Mouse (Mus musculus): ENCODE data around the gene Polr3f. TPM values are rescaled to one million over a fixed set of nuclear protein-coding genes. Genes with fewer than 3 reads are reported as not detected.

Gene Polr3f
- polyA plus RNA-seq, 1 experiment from 2014 or later, result 20.7 TPM

DNA sequence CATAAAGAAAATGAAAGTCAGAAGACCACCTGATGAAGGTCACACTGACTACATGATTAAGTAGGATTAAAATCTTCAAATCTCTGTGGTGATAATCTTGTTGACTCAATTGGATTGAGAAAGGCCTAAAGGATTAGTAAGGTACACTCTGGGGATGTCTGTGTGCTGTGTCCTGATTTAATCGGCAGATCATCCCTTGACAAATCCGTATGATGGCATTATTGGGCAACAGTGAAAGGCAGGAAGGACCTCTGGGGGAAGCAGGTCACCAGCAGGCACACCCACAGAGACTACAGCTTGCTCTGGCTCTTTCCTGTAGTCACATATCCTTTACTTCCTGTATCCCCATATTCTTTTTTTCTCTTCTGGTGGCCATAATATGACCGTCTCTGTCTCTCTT, 7.7 kb upstream of the Polr3f start:
- Histone ChIP-seq H3K9ac (ENCODE audit: low read depth, low read length) (no peak overlapping the region), H3K9me3 (ENCODE audit: control insufficient read depth, low read length) (no peaks in the 10 kb centered on the region), H3K27ac (replicated peaks; ENCODE audit: low read depth, low read length) (no peak overlapping the region), H3K4me3 (ENCODE audit: low read depth, low read length) (no peak overlapping the region), H3K4me1 (ENCODE audit: control insufficient read depth, insufficient read depth, low read length) (no peaks in the 10 kb centered on the region), H3K36me3 (ENCODE audit: control insufficient read depth, insufficient read depth, low read length) (no peaks in the 10 kb centered on the region), H3K4me2 (ENCODE audit: low read depth, low read length) (no peak overlapping the region), H3K27me3 (replicated peaks; ENCODE audit: control insufficient read depth, insufficient read depth, low read length) (0 out of 2 replicates have a peak, but pooled peaks cover 4% of the 10 kb centered on the region)
- WGBS, result 80% methylated on average over 3 of the region's 3 CpGs
- ATAC-seq (ENCODE audit: low read depth), result no peak
- no peak for DNase-seq (ENCODE audit: low spot score)

DNA sequence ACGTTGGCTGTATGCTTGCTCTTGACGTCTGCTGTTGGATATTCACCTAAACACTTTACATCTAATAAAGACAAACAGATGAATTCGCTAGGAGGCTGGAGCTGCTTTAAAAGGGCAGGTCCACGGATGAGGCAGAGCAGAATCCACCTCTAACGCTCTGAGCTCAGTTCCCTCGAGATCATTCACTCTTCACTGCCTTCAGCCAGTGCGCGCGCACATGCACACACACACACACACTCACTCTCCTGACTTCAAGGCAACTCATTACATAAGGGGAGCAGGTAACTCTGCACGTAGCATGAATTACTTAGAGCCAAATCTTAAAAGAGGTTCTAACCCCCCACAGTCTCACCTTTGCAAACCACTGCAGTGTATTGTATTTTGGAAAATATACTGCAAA, 1.7 kb upstream of the Polr3f start:
- Histone ChIP-seq H3K36me3 (ENCODE audit: control insufficient read depth, insufficient read depth, low read length) (peaks cover 10% of the 10 kb centered on the region; the same call in 1 of the 2 replicates), H3K4me2 (ENCODE audit: low read depth, low read length) (no peak overlapping the region), H3K4me3 (ENCODE audit: low read depth, low read length) (no peak overlapping the region), H3K27me3 (replicated peaks; ENCODE audit: control insufficient read depth, insufficient read depth, low read length) (0 out of 2 replicates have a peak, but pooled peaks cover 11% of the 10 kb centered on the region), H3K4me1 (ENCODE audit: control insufficient read depth, insufficient read depth, low read length) (peaks cover 6% of the 10 kb centered on the region; the same call in 1 of the 2 replicates), H3K9ac (ENCODE audit: low read depth, low read length) (no peak overlapping the region), H3K9me3 (ENCODE audit: control insufficient read depth, low read length) (no peaks in the 10 kb centered on the region), H3K27ac (replicated peaks; ENCODE audit: low read depth, low read length) (no peak overlapping the region)
- ATAC-seq (ENCODE audit: low read depth) (no peak), DNase-seq (ENCODE audit: low spot score) (no peak)
- 47% methylated on average over 10 of the region's 10 CpGs for WGBS

DNA sequence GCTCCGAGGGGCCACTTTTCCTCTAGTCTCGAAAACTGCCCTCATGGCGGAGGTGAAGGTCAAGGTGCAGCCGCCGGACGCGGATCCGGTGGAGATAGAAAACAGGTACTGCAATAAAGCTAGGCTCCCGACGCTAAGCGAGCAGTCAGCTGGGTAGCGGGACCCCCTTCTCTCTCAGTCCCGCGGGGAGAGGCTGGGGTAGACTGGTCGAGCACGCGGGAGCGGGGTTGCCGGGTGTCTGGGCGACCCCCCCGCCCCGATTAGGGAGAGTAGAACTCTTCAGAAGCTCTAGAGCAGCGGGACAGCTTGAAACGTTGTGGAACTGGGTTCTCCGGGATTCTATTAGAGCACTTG, 280 bp downstream of the Polr3f start:
- no peak for DNase-seq (ENCODE audit: low spot score)
- peak overlapping the region; percentile 98 for H3K4me3 ChIP-seq (ENCODE audit: low read depth, low read length)
- H3K4me1 ChIP-seq (ENCODE audit: control insufficient read depth, insufficient read depth, low read length), result peaks cover 6% of the 10 kb centered on the region; the same call in 1 of the 2 replicates
- ATAC-seq (ENCODE audit: low read depth), result peak; percentile 22
- no peaks in the 10 kb centered on the region for H3K9me3 ChIP-seq (ENCODE audit: control insufficient read depth, low read length)
- peak overlapping the region; percentile 95 for H3K9ac ChIP-seq (ENCODE audit: low read depth, low read length)
- 0 out of 2 replicates have a peak, but pooled peaks cover 11% of the 10 kb centered on the region for H3K27me3 ChIP-seq (replicated peaks; ENCODE audit: control insufficient read depth, insufficient read depth, low read length)
- WGBS, result 0% methylated on average over 21 of the region's 25 CpGs
- peaks cover 25% of the 10 kb centered on the region for H3K36me3 ChIP-seq (ENCODE audit: control insufficient read depth, insufficient read depth, low read length)
- H3K27ac ChIP-seq (replicated peaks; ENCODE audit: low read depth, low read length), result peak overlapping the region; percentile 94
- peak overlapping the region; percentile 78 for H3K4me2 ChIP-seq (ENCODE audit: low read depth, low read length)

DNA sequence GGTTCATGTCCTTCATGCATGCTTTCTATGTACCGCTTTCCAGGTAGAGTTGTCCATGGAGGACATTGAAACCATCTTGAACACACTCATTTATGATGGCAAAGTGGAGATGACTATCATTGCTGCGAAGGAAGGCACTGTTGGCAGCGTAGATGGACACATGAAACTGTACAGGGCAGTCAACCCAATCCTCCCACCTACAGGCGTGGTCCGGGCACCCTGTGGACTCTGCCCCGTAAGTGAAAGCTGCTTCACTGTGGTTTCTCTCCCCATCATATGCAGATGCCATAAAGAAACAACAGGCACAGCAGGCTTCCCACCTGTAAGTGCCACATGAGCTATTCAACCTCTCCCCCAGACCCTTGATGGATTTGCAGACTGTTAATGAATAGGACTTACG, 9.6 kb downstream of the Polr3f start:
- peaks cover 95% of the 10 kb centered on the region for H3K36me3 ChIP-seq (ENCODE audit: control insufficient read depth, insufficient read depth, low read length)
- no peak for DNase-seq (ENCODE audit: low spot score)

DNA sequence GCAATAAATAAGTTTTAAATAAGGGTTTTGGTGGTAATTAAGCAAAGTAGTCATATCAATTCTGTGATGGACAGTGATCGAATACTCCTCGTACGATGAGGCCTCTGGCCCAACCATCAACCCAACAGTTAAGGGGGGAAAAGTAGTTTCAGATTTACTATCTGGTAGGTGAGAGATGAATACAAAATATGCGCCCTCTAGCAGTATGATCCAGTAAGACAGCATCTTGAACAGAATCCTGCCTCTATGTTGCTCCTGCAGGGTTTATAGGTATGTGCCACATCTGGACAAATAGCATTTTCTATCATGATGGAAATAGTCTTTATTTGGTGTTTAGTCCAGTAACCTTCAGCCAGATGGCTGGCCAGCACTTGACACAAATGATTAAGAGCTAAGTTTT, 13.7 kb downstream of the Polr3f start:
- Histone ChIP-seq H3K9ac (ENCODE audit: low read depth, low read length) (no peak overlapping the region), H3K4me3 (ENCODE audit: low read depth, low read length) (no peak overlapping the region), H3K4me1 (ENCODE audit: control insufficient read depth, insufficient read depth, low read length) (no peaks in the 10 kb centered on the region), H3K9me3 (ENCODE audit: control insufficient read depth, low read length) (no peaks in the 10 kb centered on the region), H3K4me2 (ENCODE audit: low read depth, low read length) (no peak overlapping the region), H3K27me3 (replicated peaks; ENCODE audit: control insufficient read depth, insufficient read depth, low read length) (no peaks in the 10 kb centered on the region), H3K27ac (replicated peaks; ENCODE audit: low read depth, low read length) (no peak overlapping the region), H3K36me3 (ENCODE audit: control insufficient read depth, insufficient read depth, low read length) (peaks cover 84% of the 10 kb centered on the region)
- DNase-seq (ENCODE audit: low spot score) (no peak), ATAC-seq (ENCODE audit: low read depth) (no peak)
- WGBS, result 82% methylated on average over 4 of the region's 4 CpGs

More for the DNA sequence above, 9.6 kb downstream of the Polr3f start:
- no peak overlapping the region for H3K9ac ChIP-seq (ENCODE audit: low read depth, low read length)
- H3K27me3 ChIP-seq (replicated peaks; ENCODE audit: control insufficient read depth, insufficient read depth, low read length), result no peaks in the 10 kb centered on the region
- ATAC-seq (ENCODE audit: low read depth), result no peak
- H3K4me3 ChIP-seq (ENCODE audit: low read depth, low read length), result no peak overlapping the region
- peaks cover 9% of the 10 kb centered on the region; the same call in 1 of the 2 replicates for H3K9me3 ChIP-seq (ENCODE audit: control insufficient read depth, low read length)
- WGBS, result 93% methylated on average over 7 of the region's 7 CpGs
- H3K4me2 ChIP-seq (ENCODE audit: low read depth, low read length), result no peak overlapping the region
- no peaks in the 10 kb centered on the region for H3K4me1 ChIP-seq (ENCODE audit: control insufficient read depth, insufficient read depth, low read length)
- no peak overlapping the region for H3K27ac ChIP-seq (replicated peaks; ENCODE audit: low read depth, low read length)

DNA sequence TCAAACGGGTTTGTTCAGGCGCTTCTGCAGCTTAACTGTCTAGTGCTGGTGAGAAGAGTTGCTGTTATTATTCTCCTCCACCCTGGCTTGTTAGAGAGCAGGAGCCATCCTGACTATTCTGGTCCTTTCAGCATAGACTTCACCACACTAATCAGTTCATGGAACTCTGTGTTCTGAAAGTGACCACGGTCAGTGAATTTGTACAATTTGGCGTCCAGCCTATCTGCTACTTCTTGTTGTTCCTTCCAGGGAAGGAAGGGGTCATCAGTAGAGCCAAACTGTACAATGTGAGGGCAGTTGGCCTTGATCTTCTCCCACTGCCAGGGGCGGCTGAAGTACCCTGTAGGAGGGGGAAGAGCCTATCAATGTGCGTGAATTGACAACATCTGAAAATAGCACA, 16.2 kb downstream of the Polr3f start:
- no peaks in the 10 kb centered on the region for H3K9me3 ChIP-seq (ENCODE audit: control insufficient read depth, low read length)
- DNase-seq (ENCODE audit: low spot score) (no peak), ATAC-seq (ENCODE audit: low read depth) (no peak)
- peaks cover 77% of the 10 kb centered on the region for H3K36me3 ChIP-seq (ENCODE audit: control insufficient read depth, insufficient read depth, low read length)
- no peak overlapping the region for H3K27ac ChIP-seq (replicated peaks; ENCODE audit: low read depth, low read length)
- 0 out of 2 replicates have a peak, but pooled peaks cover 3% of the 10 kb centered on the region for H3K4me1 ChIP-seq (ENCODE audit: control insufficient read depth, insufficient read depth, low read length)
- WGBS, result 92% methylated on average over 6 of the region's 6 CpGs
- no peak overlapping the region for H3K4me2 ChIP-seq (ENCODE audit: low read depth, low read length)
- H3K4me3 ChIP-seq (ENCODE audit: low read depth, low read length), result no peak overlapping the region
- no peak overlapping the region for H3K9ac ChIP-seq (ENCODE audit: low read depth, low read length)
- no peaks in the 10 kb centered on the region for H3K27me3 ChIP-seq (replicated peaks; ENCODE audit: control insufficient read depth, insufficient read depth, low read length)

DNA sequence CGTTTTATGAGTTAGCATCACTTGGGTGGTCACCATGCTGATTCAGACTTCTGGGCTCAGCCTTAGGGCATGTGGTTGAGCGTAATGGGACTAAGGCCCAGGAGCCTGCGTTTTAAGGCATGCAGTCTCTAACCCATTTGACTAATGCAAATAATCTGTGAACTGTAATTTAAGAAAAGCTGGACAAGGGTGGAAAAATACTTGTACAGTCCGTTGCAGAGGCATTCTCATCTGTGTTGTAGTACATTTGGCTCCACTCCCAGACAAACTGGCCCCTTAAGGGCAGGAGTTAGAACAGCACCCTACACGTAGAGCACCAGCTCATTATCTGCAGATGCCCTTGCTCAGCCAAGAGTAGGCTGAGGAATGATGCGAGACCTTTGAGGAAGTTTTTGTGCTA, 17.1 kb downstream of the Polr3f start:
- Histone ChIP-seq H3K27me3 (replicated peaks; ENCODE audit: control insufficient read depth, insufficient read depth, low read length) (no peaks in the 10 kb centered on the region), H3K36me3 (ENCODE audit: control insufficient read depth, insufficient read depth, low read length) (peaks cover 67% of the 10 kb centered on the region), H3K4me3 (ENCODE audit: low read depth, low read length) (no peak overlapping the region), H3K9me3 (ENCODE audit: control insufficient read depth, low read length) (no peaks in the 10 kb centered on the region), H3K4me1 (ENCODE audit: control insufficient read depth, insufficient read depth, low read length) (0 out of 2 replicates have a peak, but pooled peaks cover 3% of the 10 kb centered on the region), H3K27ac (replicated peaks; ENCODE audit: low read depth, low read length) (no peak overlapping the region), H3K9ac (ENCODE audit: low read depth, low read length) (no peak overlapping the region), H3K4me2 (ENCODE audit: low read depth, low read length) (no peak overlapping the region)
- DNase-seq (ENCODE audit: low spot score) (peak; percentile 34), ATAC-seq (ENCODE audit: low read depth) (no peak)
- 77% methylated on average over 6 of the region's 6 CpGs for WGBS

DNA sequence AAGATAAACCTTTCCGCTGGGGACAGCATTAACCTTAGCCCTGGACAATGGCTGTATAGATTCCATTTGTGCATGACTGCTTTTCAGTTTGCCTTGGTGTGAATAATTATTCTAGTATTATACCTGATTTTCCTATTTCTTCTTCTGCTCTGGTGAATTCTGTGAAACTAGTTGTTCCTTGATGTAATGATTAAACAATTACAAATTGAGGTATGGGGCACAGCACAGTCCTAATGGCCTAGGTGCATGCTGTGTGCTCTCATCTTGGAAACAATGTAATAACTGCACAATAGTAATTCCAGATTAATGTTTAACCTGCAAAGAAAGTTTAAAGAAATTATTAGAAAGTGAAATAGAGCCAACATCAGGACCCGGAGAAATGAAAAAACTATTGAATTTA, 17.5 kb downstream of the Polr3f start:
- 93% methylated on average over 2 of the region's 2 CpGs for WGBS
- ATAC-seq (ENCODE audit: low read depth) (no peak), DNase-seq (ENCODE audit: low spot score) (no peak)
- Histone ChIP-seq H3K4me2 (ENCODE audit: low read depth, low read length) (no peak overlapping the region), H3K27me3 (replicated peaks; ENCODE audit: control insufficient read depth, insufficient read depth, low read length) (no peaks in the 10 kb centered on the region), H3K9me3 (ENCODE audit: control insufficient read depth, low read length) (no peaks in the 10 kb centered on the region), H3K4me1 (ENCODE audit: control insufficient read depth, insufficient read depth, low read length) (0 out of 2 replicates have a peak, but pooled peaks cover 3% of the 10 kb centered on the region), H3K4me3 (ENCODE audit: low read depth, low read length) (no peak overlapping the region), H3K27ac (replicated peaks; ENCODE audit: low read depth, low read length) (no peak overlapping the region), H3K36me3 (ENCODE audit: control insufficient read depth, insufficient read depth, low read length) (peaks cover 63% of the 10 kb centered on the region), H3K9ac (ENCODE audit: low read depth, low read length) (no peak overlapping the region)

DNA sequence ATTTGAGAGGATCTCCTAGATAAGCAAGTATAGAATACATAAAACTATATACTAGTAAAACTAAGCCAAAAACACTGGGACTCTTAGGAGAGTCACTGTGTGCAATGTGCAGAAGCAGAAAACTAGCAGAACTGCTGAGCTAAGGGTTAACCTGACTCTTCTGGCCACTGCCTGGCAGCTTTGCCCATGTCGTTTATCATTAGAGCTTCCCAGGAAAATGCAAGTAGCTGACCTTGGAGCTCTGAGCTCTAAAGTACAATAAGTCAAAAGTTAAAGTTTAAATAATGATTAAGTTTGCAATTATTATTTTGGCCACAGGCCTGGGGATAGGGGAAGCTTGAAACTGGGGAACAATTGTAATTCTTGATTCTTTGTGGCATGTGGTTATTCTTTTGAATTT, 18.0 kb downstream of the Polr3f start:
- peaks cover 59% of the 10 kb centered on the region for H3K36me3 ChIP-seq (ENCODE audit: control insufficient read depth, insufficient read depth, low read length)

More for the DNA sequence above, 18.0 kb downstream of the Polr3f start:
- H3K9me3 ChIP-seq (ENCODE audit: control insufficient read depth, low read length), result no peaks in the 10 kb centered on the region
- ATAC-seq (ENCODE audit: low read depth) (no peak), DNase-seq (ENCODE audit: low spot score) (no peak)
- WGBS, result 58% methylated on average over 1 of the region's 1 CpGs
- H3K4me1 ChIP-seq (ENCODE audit: control insufficient read depth, insufficient read depth, low read length), result 0 out of 2 replicates have a peak, but pooled peaks cover 3% of the 10 kb centered on the region
- H3K27ac ChIP-seq (replicated peaks; ENCODE audit: low read depth, low read length), result no peak overlapping the region
- no peak overlapping the region for H3K4me3 ChIP-seq (ENCODE audit: low read depth, low read length)
- no peak overlapping the region for H3K9ac ChIP-seq (ENCODE audit: low read depth, low read length)
- no peak overlapping the region for H3K4me2 ChIP-seq (ENCODE audit: low read depth, low read length)
- no peaks in the 10 kb centered on the region for H3K27me3 ChIP-seq (replicated peaks; ENCODE audit: control insufficient read depth, insufficient read depth, low read length)
